Mouse (Mus musculus) hindbrain, embryonic 11.5 days (tissue): ENCODE measurements around the gene Syne4. TPM values are rescaled to one million over a fixed set of nuclear protein-coding genes. Genes with fewer than 3 reads are reported as not detected.
A peak's percentile ranks its signal among the peaks of the same experiment; 100 is the strongest.

ENCODE experiments used
- ATAC-seq: fragments of 200-750 bp; cut with Nextera tagmentation; 2 replicates; pipeline ENCODE4 v1.8.0; 2017; ENCODE audit warnings: mild to moderate bottlenecking, moderate TSS enrichment, moderate library complexity; ENCODE audit not compliant: low FRiP score
- DNase-seq: peaks from one replicate; pipeline ENCODE4 v3.0.0-alpha.2; 2015; ENCODE audit warnings: low spot score
- H3K27ac ChIP-seq: fragments of 300-500 bp; sonication (generic); 2 replicates; pipeline ENCODE4 v1.5.1; 2014; ENCODE audit warnings: mild to moderate bottlenecking, low read depth, low read length
- H3K27me3 ChIP-seq: fragments of 300-500 bp; sonication (generic); 2 replicates; pipeline ENCODE4 v1.6.1; 2014; ENCODE audit warnings: mild to moderate bottlenecking, low read length, moderate library complexity, mixed read lengths; ENCODE audit not compliant: control insufficient read depth, insufficient read depth
- H3K36me3 ChIP-seq: fragments of 300-500 bp; sonication (generic); 2 replicates; pipeline ENCODE4 v1.6.1; 2014; ENCODE audit warnings: mild to moderate bottlenecking, low read length, moderate library complexity, mixed read lengths; ENCODE audit not compliant: control insufficient read depth, insufficient read depth
- H3K4me1 ChIP-seq: fragments of 300-500 bp; sonication (generic); replicated peaks from 2 replicates; pipeline ENCODE4 v1.6.1; 2014; ENCODE audit warnings: low read length, mixed read lengths; ENCODE audit not compliant: control insufficient read depth, insufficient read depth
- H3K4me2 ChIP-seq: fragments of 300-500 bp; sonication (generic); replicated peaks from 2 replicates; pipeline ENCODE4 v1.6.1; 2014; ENCODE audit warnings: mild to moderate bottlenecking, low read depth, low read length
- H3K4me3 ChIP-seq: fragments of 300-500 bp; sonication (generic); 2 replicates; pipeline ENCODE4 v1.5.1; 2014; ENCODE audit warnings: low read depth, low read length
- H3K9ac ChIP-seq: fragments of 300-500 bp; sonication (generic); 2 replicates; pipeline ENCODE4 v1.6.1; 2014; ENCODE audit warnings: low read depth, low read length
- H3K9me3 ChIP-seq: fragments of 300-500 bp; sonication (generic); 2 replicates; pipeline ENCODE4 v1.6.1; 2016; ENCODE audit warnings: low read length; ENCODE audit not compliant: control insufficient read depth
- WGBS: fragments of 180-500 bp; shearing (Covaris S2); extraction: QIAGEN DNeasy Blood & Tissue Kit; methylation state at CpG from one replicate; pipeline ENCODE4 v1.1.7; 2014; 5-methylcytosine and 5-hydroxymethylcytosine counted together
- polyA plus RNA-seq: library from polyadenylated mRNA; unstranded; fragments of >200 nt; fragmentation: Nextera tagmentation; extraction: Ambion mirVana; gene quantifications from 2 replicates; pipeline ENCODE4 v1.2.1, GENCODE M21; 2014

Syne4 gene
- polyA plus RNA-seq, 1 experiment from 2014 or later, result 17.4 TPM

- no peaks in the 10 kb centered on the region for H3K27me3 ChIP-seq
- no peaks in the 10 kb centered on the region for H3K36me3 ChIP-seq
- H3K27ac ChIP-seq, result no peak overlapping the region
- WGBS, result 67% methylated on average over 6 of the region's 6 CpGs
- H3K4me2 ChIP-seq, result peak overlapping the region; percentile 86
- H3K4me3 ChIP-seq, result peak overlapping the region; percentile 85
- H3K4me1 ChIP-seq, result peaks cover 8% of the 10 kb centered on the region
- no peaks in the 10 kb centered on the region for H3K9me3 ChIP-seq
- peak overlapping the region; percentile 91; the same call in 1 of the 2 replicates for H3K9ac ChIP-seq
- DNase-seq, result no peak
- peak; percentile 28; the same call in 1 of the 2 replicates for ATAC-seq
Observed at GRCm38 (mm10) chr7:30363344-30363738, 48.7 kb downstream of the Syne4 start.

- Histone ChIP-seq H3K27me3 (no peaks in the 10 kb centered on the region), H3K36me3 (no peaks in the 10 kb centered on the region), H3K4me3 (no peak overlapping the region), H3K9ac (no peak overlapping the region), H3K4me2 (no peak overlapping the region), H3K27ac (no peak overlapping the region), H3K4me1 (no peaks in the 10 kb centered on the region), H3K9me3 (no peaks in the 10 kb centered on the region)
- DNase-seq (no peak), ATAC-seq (no peak)
- 73% methylated on average over 2 of the region's 2 CpGs for WGBS
Observed at GRCm38 (mm10) chr7:30367466-30367865, 52.9 kb downstream of the Syne4 start.

Other genes with a start within 250 kb of the Syne4 start
- gene Zfp82, start 241.9 kb upstream of the Syne4 start, polyA plus RNA-seq, result 8.3 and 8.6 TPM in 2 replicates
- gene Gm26920, start 224.4 kb upstream of the Syne4 start, polyA plus RNA-seq, result 0.89 and 1.7 TPM in 2 replicates
- 14.6 and 15.6 TPM in 2 replicates for gene Zfp566, start 224.3 kb upstream of the Syne4 start, polyA plus RNA-seq
- gene Zfp260, start 220.0 kb upstream of the Syne4 start, polyA plus RNA-seq, result 128 and 132 TPM in 2 replicates
- gene Zfp382, start 192.9 kb upstream of the Syne4 start, polyA plus RNA-seq, result 5.8 and 7.6 TPM in 2 replicates
- gene Zfp146, start 145.1 kb upstream of the Syne4 start, polyA plus RNA-seq, result 16.3 and 26.1 TPM in 2 replicates
- 4.3 and 4.5 TPM in 2 replicates for gene Cox7a1, start 130.7 kb upstream of the Syne4 start, polyA plus RNA-seq
- 56.3 and 64.0 TPM in 2 replicates for gene Capns1, start 116.0 kb upstream of the Syne4 start, polyA plus RNA-seq
- gene Polr2i, start 82.9 kb upstream of the Syne4 start, polyA plus RNA-seq, result 171 and 176 TPM in 2 replicates
- 278 and 293 TPM in 2 replicates for gene Tbcb, start 82.5 kb upstream of the Syne4 start, polyA plus RNA-seq
- not detected in 2 replicates for gene Ovol3, start 79.1 kb upstream of the Syne4 start, polyA plus RNA-seq
- gene Thap8, start 34.7 kb upstream of the Syne4 start, polyA plus RNA-seq, result 0.25 and 0.32 TPM in 2 replicates
- gene Wdr62, start 34.4 kb upstream of the Syne4 start, polyA plus RNA-seq, result 5.9 and 8.5 TPM in 2 replicates
- 66.7 and 78.4 TPM in 2 replicates for gene Clip3, start 23.1 kb upstream of the Syne4 start, polyA plus RNA-seq
- gene Alkbh6, start 6.1 kb upstream of the Syne4 start, polyA plus RNA-seq, result 82.1 and 85.2 TPM in 2 replicates
- 1.4 and 3.3 TPM in 2 replicates for gene E130208F15Rik, start 6.9 kb downstream of the Syne4 start, polyA plus RNA-seq
- gene Sdhaf1, start 9.1 kb downstream of the Syne4 start, polyA plus RNA-seq, result 20.9 and 23.2 TPM in 2 replicates
- 5.3 and 6.8 TPM in 2 replicates for gene Lrfn3, start 48.0 kb downstream of the Syne4 start, polyA plus RNA-seq
- 19.3 and 23.1 TPM in 2 replicates for gene Tyrobp, start 99.0 kb downstream of the Syne4 start, polyA plus RNA-seq
- 0.39 and 0.62 TPM in 2 replicates for gene Hcst, start 105.0 kb downstream of the Syne4 start, polyA plus RNA-seq
- 1.5 and 1.8 TPM in 2 replicates for gene Nfkbid, start 106.9 kb downstream of the Syne4 start, polyA plus RNA-seq
- gene Aplp1, start 130.7 kb downstream of the Syne4 start, polyA plus RNA-seq, result 165 and 169 TPM in 2 replicates
- 18.6 and 25.8 TPM in 2 replicates for gene Kirrel2, start 142.9 kb downstream of the Syne4 start, polyA plus RNA-seq
- gene Nphs1, start 143.5 kb downstream of the Syne4 start, polyA plus RNA-seq, result 3.3 and 4.5 TPM in 2 replicates
- gene Prodh2, start 178.8 kb downstream of the Syne4 start, polyA plus RNA-seq, result not detected in 2 replicates
- gene Arhgap33, start 220.3 kb downstream of the Syne4 start, polyA plus RNA-seq, result 41.4 and 41.9 TPM in 2 replicates
- gene Hspb6, start 237.4 kb downstream of the Syne4 start, polyA plus RNA-seq, result 3.5 and 4.0 TPM in 2 replicates
- 11.4 and 18.4 TPM in 2 replicates for gene Proser3, start 237.5 kb downstream of the Syne4 start, polyA plus RNA-seq
- gene Lin37, start 245.0 kb downstream of the Syne4 start, polyA plus RNA-seq, result 44.7 and 48.3 TPM in 2 replicates
- gene U2af1l4, start 248.5 kb downstream of the Syne4 start, polyA plus RNA-seq, result 83.0 and 100.0 TPM in 2 replicates
- 7.8 and 9.8 TPM in 2 replicates for gene Gm49396, start 248.5 kb downstream of the Syne4 start, polyA plus RNA-seq
- gene Psenen, start 248.8 kb downstream of the Syne4 start, polyA plus RNA-seq, result 104 and 105 TPM in 2 replicates